Mouse (Mus musculus): ENCODE results near the gene Plpp7.

GRCm38 (mm10) chr2:32127653-32128535 is 32.6 kb downstream of the Plpp7 start:
- TF ChIP-seq CTCF (IDR thresholded peaks at IDR 0.05; ENCODE audit: low read depth, low read length) = no peak
- TF ChIP-seq POLR2A (IDR thresholded peaks at IDR 0.05; ENCODE audit: borderline replicate concordance, low read depth, low read length) = no peak

Data from bone marrow macrophage, adult 2 months (primary cell).